Mouse (Mus musculus) urinary bladder, postnatal 36 days (tissue): ENCODE results near the gene Lpp.

ENCODE experiments used
- DNase-seq, 2 experiments: peaks; one replicate each; pipeline ENCODE4 v3.0.0; 2022; ENCODE audit warnings: low spot score in 2 of 2, mixed read lengths in 1 of 2

Lpp gene

DNA sequence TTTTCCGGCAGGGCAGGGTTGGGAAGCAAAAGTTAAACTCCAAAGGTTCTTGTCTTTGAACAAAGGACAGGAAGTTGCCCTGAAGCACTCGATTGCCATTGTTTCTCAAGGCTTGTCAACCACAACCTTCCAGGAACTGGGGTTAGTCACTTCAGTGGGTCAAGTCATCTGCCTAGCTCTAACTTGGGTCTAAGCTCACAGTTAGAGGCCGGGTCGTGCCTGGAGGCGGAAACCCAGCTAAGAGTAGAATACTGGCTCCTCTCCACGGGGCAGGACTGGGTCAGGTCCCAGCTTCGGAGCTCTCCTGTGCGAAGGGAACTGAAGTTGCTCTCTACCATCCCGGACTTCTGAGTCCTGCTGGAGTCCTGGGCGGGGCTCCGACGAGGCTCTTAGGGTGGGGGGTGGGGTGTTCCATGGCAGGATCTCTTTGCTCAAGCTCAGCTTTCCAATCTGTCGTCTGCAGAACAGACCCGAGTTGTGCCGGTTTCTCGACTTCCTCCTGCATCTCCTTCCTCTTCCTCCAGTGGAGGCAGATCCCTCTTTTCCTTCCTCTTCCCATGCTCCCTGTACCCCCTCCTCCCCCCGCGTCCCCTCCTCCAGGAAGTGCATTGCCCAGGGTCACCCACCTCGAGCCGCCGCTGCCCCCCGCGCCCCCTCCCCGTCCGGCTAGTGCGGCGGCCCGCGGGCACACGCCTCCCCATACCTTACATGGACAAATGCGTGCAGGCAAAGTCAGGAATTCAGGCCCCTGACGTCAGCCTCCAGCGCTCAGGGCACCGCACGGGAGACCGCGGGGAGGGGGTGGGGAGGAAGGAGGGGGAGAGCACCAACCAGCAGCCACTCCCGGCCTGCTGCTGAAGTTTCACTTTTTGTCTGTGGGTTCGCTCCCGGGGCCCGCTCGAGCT is at the start of gene Lpp:
TSS of gene Lpp (plus strand) at position 857 of the 905 bp plus-strand sequence.
- peak; percentile 64 to 77 for DNase-seq

- no peak for DNase-seq
Measured at GRCm38 (mm10) chr16:24347582-24348411, 45.5 kb upstream of the Lpp start.

- no peak for DNase-seq
Measured at GRCm38 (mm10) chr16:24350306-24350705, 43.0 kb upstream of the Lpp start.

DNA sequence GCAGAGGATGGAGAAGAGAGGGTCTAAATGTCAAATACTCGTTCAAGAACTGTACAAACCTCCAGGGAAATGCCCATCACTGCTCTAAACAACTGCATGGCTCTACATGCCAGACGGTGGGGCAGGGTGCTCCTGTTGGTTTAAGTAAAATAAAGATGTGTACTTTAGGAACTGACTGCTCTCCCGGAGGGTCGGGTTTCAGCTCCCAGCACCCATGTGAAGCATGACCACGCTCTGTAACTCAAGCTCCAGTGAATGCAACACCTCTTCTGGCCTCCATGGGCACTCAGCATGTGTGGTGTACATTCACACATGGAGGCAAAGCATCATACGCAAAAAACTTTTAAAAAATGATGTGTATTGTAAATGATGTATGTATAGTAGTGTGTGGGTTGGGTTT is 42.6 kb upstream of the Lpp start:
- no peak for DNase-seq

DNA sequence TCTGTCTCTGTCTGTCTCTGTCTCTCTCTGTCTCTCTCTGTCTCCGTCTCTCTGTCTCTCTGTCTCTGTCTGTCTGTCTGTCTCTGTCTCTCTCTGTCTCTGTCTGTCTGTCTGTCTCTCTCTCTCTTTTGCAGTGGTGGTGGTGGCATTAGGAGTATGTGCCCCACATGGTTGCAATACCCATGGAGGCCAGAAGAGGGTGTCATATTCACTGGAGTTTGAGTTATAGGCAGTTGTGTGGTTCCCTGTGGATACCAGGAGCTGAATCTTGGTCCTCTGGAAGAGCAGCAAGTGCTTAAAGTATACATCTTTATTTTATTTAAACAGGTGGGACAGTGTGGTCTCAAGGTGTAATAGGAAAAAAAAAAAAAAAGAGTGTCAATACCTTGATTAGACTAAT is 41.5 kb upstream of the Lpp start:
- DNase-seq = no peak

DNA sequence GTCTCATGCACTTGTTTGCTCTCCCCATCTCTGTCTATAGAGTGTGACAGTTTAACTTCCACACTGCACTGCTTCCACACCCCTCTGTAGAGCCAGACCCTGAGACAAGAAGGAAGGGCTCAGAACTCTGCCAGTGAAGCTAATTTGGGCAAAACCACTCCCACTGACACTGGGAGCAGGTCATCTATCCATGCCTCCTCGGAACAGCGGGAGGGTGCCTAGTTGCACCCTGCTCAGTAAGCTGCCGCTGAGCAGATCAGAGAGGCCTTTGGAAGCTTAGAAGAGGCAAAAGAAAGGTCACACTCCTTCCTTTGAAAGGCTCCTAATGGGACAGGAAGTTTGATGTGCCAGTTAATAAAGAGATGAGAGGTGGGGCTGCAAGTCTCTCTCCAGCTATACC is 39.5 kb upstream of the Lpp start:
- DNase-seq = no peak

GRCm38 (mm10) chr16:24361667-24362066 is 31.6 kb upstream of the Lpp start:
- DNase-seq = no peak

DNA sequence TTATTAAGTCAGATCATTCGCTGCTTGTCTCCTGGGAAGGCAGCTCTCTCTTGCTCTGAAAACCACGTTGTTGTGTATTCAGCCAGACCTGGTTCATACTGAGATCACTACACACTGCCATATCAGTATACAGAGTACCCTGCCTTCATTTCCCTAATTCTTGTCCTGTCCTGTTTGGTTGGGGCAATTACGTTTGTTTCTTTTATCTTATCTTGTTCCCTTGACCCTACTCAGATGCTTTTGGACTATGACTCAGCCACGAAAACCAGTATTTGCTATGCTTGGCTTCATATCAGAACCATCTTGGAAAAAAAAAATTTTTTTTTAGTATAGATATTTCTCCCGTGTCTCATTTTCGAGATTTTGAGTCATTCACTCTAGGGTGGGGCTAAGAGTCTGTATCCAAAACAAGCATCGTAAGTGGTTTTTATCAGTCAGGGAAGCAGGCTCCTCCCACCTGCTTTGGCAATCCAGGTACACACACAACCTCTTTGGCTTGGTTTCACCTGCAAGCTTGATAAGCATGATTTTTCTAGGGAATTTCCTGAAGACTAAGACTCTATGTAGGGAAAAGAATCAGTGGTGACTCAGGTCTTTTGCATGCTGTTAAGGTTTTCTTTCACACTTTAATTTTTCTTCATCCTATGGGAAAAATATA is 29.1 kb upstream of the Lpp start:
- DNase-seq = peak; percentile 38 to 52

- no peak for DNase-seq
Measured at GRCm38 (mm10) chr16:24365900-24366299, 27.4 kb upstream of the Lpp start.

DNA sequence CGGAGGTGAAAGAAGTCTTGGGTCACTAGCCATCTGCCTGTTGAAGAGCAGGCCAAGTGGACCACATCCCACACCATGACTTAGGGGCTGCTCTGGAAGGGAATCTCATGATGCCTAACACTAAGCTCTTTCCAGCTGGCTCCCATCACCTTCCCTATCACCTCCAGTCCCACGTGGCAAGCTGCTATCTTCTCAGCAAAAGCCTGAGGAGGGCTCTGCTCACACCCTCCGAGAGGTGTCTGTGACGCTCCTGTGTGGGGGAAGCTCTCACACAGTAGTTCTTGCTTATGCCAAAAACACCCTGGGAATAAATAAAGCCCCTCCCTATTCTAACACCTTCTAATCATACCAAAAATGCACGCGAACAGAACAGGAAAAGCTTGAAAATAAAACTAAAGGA is 26.2 kb upstream of the Lpp start:
- no peak for DNase-seq

DNA sequence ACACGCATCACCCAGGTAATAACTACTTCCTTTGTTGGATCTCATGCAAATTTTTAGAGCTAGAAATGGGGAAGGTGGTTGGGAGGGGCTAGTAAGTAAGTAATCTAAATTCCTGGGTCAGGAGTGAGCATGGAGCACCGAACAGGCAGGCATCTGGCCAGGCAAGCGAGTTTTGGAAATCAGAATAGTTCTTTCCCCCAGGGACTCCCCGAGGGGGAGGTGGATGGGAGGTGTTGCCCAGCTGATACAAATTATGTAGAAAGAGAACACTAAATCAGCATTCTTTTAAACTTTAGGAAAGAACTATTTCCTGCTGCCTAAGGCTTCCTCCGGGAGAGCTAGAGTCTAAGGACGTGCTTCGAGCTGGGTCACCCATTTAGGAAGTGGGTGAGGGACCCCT is 25.8 kb upstream of the Lpp start:
- DNase-seq = peak in 1 of 2 experiments; percentile 26

DNA sequence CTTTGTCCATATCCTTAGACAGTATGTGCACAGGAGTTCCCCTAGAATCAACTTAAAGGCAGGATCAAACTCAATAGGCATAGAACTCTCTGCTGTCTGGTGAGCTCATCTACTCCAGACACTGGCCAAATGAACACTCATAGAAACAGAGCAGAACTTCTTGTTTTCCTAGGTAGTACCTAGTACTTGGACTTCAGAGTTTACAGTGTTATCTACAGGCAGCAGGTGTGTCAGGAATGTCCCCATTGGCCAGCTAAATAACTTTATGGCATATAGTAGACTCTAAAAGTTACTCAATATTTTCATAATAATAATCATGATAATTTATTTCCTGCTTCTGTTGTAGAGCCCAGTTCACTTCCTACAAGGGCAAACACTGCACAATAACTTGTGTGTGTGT is 16.8 kb upstream of the Lpp start:
- no peak for DNase-seq

- DNase-seq = no peak
Measured at GRCm38 (mm10) chr16:24390596-24390995, 2.7 kb upstream of the Lpp start.

DNA sequence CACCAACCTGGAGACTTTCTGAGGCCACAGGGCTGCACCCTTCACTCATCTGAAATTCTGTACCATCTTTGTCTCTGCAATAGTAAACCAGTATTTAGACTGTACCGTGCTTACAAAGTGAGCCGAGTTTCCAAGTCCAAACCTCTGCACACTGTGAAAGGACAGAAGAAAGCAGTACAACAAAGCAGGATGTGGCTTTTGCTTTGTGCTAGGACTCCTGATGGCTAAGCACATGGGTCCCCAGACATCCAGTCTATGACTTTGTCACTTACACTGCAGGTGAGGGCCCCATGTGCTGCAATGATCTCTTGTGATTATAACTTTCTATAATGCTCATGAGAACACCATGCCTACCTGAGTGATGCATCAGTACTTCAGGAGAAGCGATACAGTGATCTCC is 2.2 kb upstream of the Lpp start:
- DNase-seq = no peak

DNA sequence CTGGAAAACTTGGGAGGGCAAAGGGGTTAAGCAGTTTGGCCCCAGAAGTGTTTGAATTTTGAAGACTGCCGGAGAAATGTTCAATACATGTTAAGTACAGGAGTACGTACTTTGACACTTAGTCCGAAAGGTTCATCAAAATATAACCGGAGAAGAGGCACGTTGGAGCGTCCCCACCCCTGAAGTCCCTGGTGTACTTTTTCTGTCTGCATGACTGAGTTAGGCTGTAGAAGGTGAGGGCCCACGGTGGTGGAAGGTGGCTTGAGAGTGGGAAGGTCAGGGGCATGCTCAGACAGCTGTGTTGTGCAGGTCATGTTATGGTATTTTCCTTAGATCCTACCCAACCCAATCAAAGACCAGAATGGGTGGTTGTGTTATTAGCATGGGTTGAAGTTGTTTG is 1.4 kb upstream of the Lpp start:
- no peak for DNase-seq

GRCm38 (mm10) chr16:24393556-24394210 is 376 bp downstream of the Lpp start:
- DNase-seq = peak in 1 of 2 experiments; percentile 75

- peak in 1 of 2 experiments; percentile 36 for DNase-seq
Measured at GRCm38 (mm10) chr16:24394211-24394991, 1.1 kb downstream of the Lpp start.

DNA sequence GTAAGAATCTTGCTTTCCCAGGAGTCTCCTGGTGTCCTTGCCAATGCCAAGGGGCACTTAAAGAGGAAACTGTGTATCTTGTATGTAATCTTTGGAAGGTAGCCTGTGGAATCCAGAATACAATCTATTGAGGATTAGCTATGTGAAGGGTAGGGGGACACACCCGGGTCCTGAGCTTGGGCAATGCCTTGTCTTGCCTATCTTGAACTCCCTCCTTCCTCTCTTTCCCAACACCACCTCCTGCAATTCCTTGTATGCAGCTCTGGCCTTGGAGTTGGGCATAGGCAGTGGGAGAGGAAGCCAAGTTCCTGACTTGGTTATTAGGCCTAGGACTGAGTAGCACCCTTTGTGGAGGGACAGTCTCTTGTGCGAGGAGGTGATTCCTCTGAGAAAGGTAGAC is 1.8 kb downstream of the Lpp start:
- DNase-seq = no peak

- no peak for DNase-seq
Measured at GRCm38 (mm10) chr16:24396504-24396903, 3.2 kb downstream of the Lpp start.

GRCm38 (mm10) chr16:24398476-24398875 is 5.2 kb downstream of the Lpp start:
- DNase-seq = no peak

DNA sequence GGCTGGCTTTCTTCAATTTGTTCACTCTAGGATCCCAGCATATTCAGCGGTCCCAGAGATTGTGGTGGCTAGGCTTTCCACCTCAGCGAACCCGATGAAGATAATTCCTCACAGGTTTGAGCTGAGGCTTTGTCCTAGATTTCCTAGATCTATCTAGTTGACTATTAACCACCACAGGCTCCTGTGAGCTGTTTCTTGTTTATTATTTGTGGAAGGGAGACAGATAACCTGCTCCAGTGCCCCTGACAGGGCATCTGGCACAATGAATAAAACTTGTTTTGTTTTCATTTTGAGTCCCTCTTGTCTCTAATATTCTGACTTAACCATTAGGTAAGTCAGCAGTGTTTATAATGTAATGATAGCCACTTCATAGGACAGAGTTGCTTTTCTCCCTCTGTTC is 5.6 kb downstream of the Lpp start:
- no peak for DNase-seq
